Mouse (Mus musculus) heart, adult 2 months (tissue): Measurements from ENCODE around the gene Fndc5. TPM values are rescaled to one million over a fixed set of nuclear protein-coding genes. Genes with fewer than 3 reads are reported as not detected.

ENCODE experiments used
- DNase-seq, 2 experiments: peaks; one replicate each; pipeline ENCODE4 v3.0.0; 2021
- H3K27ac ChIP-seq: fragments of 200-600 bp; 2 replicates; pipeline ENCODE4 v1.8.1; 2022
- H3K27me3 ChIP-seq: fragments of 200-500 bp; 2 replicates; pipeline ENCODE4 v1.6.1; 2012; ENCODE audit warnings: mild to moderate bottlenecking, low read length, inconsistent platforms, mixed read lengths; ENCODE audit not compliant: control insufficient read depth, insufficient read depth
- H3K36me3 ChIP-seq: fragments of 200-500 bp; 2 replicates; pipeline ENCODE4 v1.6.1; 2012; ENCODE audit warnings: low read length, inconsistent platforms; ENCODE audit not compliant: control insufficient read depth, insufficient read depth
- H3K4me1 ChIP-seq: fragments of 200-500 bp; 2 replicates; pipeline ENCODE4 v1.6.1; 2011; ENCODE audit warnings: low read length; ENCODE audit not compliant: control insufficient read depth, insufficient read depth
- H3K4me3 ChIP-seq: fragments of 200-600 bp; 2 replicates; pipeline ENCODE4 v1.8.1; 2022
- H3K79me2 ChIP-seq: fragments of 200-500 bp; replicated peaks from 2 replicates; pipeline ENCODE4 v1.6.1; 2012; ENCODE audit warnings: mild to moderate bottlenecking, inconsistent platforms, low read length, moderate library complexity, mixed read lengths; ENCODE audit not compliant: control insufficient read depth, insufficient read depth
- H3K9ac ChIP-seq: fragments of 200-500 bp; 2 replicates; pipeline ENCODE4 v1.6.1; 2012; ENCODE audit warnings: low read depth, mild to moderate bottlenecking, control low read depth, inconsistent platforms, low read length, mixed read lengths
- CTCF ChIP-seq: fragments of 200-600 bp; IDR thresholded peaks from 2 replicates; pipeline ENCODE4 v1.8.1; 2022; ENCODE audit warnings: antibody characterized with exemption, mild to moderate bottlenecking, moderate library complexity
- EP300 ChIP-seq: fragments of 200-500 bp; IDR thresholded peaks from 2 replicates; pipeline ENCODE4 v1.6.1; 2011; ENCODE audit warnings: low read depth, low read length, control low read depth; ENCODE audit not compliant: insufficient read depth
- POLR2A ChIP-seq: fragments of 200-500 bp; IDR thresholded peaks from 2 replicates; pipeline ENCODE4 v1.6.1; 2011; ENCODE audit warnings: mild to moderate bottlenecking, low read depth, low read length, control low read depth; ENCODE audit not compliant: insufficient read depth
- WGBS: fragments of 180-500 bp; shearing (Covaris S2); methylation state at CpG from one replicate; pipeline ENCODE4 v1.1.7; 2018; 5-methylcytosine and 5-hydroxymethylcytosine counted together
- intact Hi-C: fragments of 180-260 bp; cut with DNase I; formaldehyde crosslinking; loops from one replicate; pipeline ENCODE4 v1.15.1; 2025
- polyA plus RNA-seq: library from polyadenylated mRNA; depleted of rRNA; stranded (reverse); fragments of >200 nt; gene quantifications from 2 replicates; pipeline ENCODE4 v1.2.3, GENCODE M21; 2012
- total RNA-seq, 2 experiments: library from RNA; stranded (reverse); gene quantifications; 2 replicates each; pipeline ENCODE4 v1.2.3; 2021

The Fndc5 gene
- total and polyA plus RNA-seq, 3 experiments = 197 to 388 (median 338) TPM

GRCm38 (mm10) chr4:129105356-129105755 is 31.4 kb upstream of the Fndc5 start, which contains the start of gene Tmem54:
TSS of gene Tmem54 (plus strand) at chr4:129105548.
- 3% methylated on average over 40 of the region's 40 CpGs for WGBS
- H3K79me2 ChIP-seq = no peaks in the 10 kb centered on the region
- H3K4me1 ChIP-seq = no peaks in the 10 kb centered on the region
- H3K9ac ChIP-seq = no peak within 1 kb of the TSS
- TF ChIP-seq POLR2A (no peak), EP300 (no peak)
- intact Hi-C loops = no loop called here
- peaks cover 9% of the 10 kb centered on the region for H3K27me3 ChIP-seq
- H3K27ac ChIP-seq = no peak within 1 kb of the TSS
- DNase-seq = no peak
- H3K36me3 ChIP-seq = no peaks in the 10 kb centered on the region
- H3K4me3 ChIP-seq = no peak within 1 kb of the TSS

GRCm38 (mm10) chr4:129106073-129106472 is 30.7 kb upstream of the Fndc5 start:
- no peak overlapping the region for H3K9ac ChIP-seq
- no peak overlapping the region for H3K27ac ChIP-seq
- DNase-seq = no peak
- intact Hi-C loops = no loop called here
- H3K36me3 ChIP-seq = no peaks in the 10 kb centered on the region
- no peaks in the 10 kb centered on the region for H3K4me1 ChIP-seq
- H3K27me3 ChIP-seq = peaks cover 9% of the 10 kb centered on the region
- H3K4me3 ChIP-seq = no peak overlapping the region
- WGBS = 27% methylated on average over 9 of the region's 9 CpGs
- TF ChIP-seq POLR2A (no peak), CTCF (no peak), EP300 (no peak)
- H3K79me2 ChIP-seq = no peaks in the 10 kb centered on the region

- Histone ChIP-seq H3K79me2 (no peaks in the 10 kb centered on the region), H3K27me3 (peaks cover 11% of the 10 kb centered on the region), H3K36me3 (no peaks in the 10 kb centered on the region), H3K27ac (no peak overlapping the region), H3K9ac (no peak overlapping the region), H3K4me3 (no peak overlapping the region), H3K4me1 (no peaks in the 10 kb centered on the region)
- WGBS = 58% methylated on average over 10 of the region's 10 CpGs
- TF ChIP-seq CTCF (no peak), POLR2A (no peak), EP300 (no peak)
- intact Hi-C loops = no loop called here
- DNase-seq = no peak
Observed at GRCm38 (mm10) chr4:129107348-129107899, 29.4 kb upstream of the Fndc5 start.

- Histone ChIP-seq H3K4me3 (no peak overlapping the region), H3K27me3 (peaks cover 12% of the 10 kb centered on the region), H3K27ac (no peak overlapping the region), H3K9ac (no peak overlapping the region), H3K4me1 (no peaks in the 10 kb centered on the region), H3K36me3 (no peaks in the 10 kb centered on the region), H3K79me2 (no peaks in the 10 kb centered on the region)
- WGBS = 74% methylated on average over 7 of the region's 7 CpGs
- TF ChIP-seq CTCF (no peak), EP300 (no peak), POLR2A (no peak)
- no peak for DNase-seq
- intact Hi-C loops = no loop called here
Observed at GRCm38 (mm10) chr4:129108624-129109023, 28.2 kb upstream of the Fndc5 start.

GRCm38 (mm10) chr4:129110804-129111203 is 26.0 kb upstream of the Fndc5 start:
- Histone ChIP-seq H3K27me3 (peaks cover 6% of the 10 kb centered on the region; the same call in 1 of the 2 replicates), H3K9ac (no peak overlapping the region), H3K36me3 (no peaks in the 10 kb centered on the region), H3K79me2 (no peaks in the 10 kb centered on the region), H3K4me1 (no peaks in the 10 kb centered on the region), H3K27ac (no peak overlapping the region), H3K4me3 (no peak overlapping the region)
- DNase-seq = no peak
- intact Hi-C loops = no loop called here
- no peak for TF ChIP-seq EP300
- no peak for TF ChIP-seq POLR2A
- TF ChIP-seq CTCF = no peak
- 88% methylated on average over 6 of the region's 6 CpGs for WGBS

- no peaks in the 10 kb centered on the region for H3K4me1 ChIP-seq
- H3K27me3 ChIP-seq = peaks cover 3% of the 10 kb centered on the region; the same call in 1 of the 2 replicates
- TF ChIP-seq CTCF (0 out of 2 replicates have a peak, but pooled peaks have one; percentile 9), EP300 (no peak)
- intact Hi-C loops = no loop called here
- no peaks in the 10 kb centered on the region for H3K79me2 ChIP-seq
- no peak for DNase-seq
- H3K27ac ChIP-seq = no peak overlapping the region
- no peak overlapping the region for H3K4me3 ChIP-seq
- 57% methylated on average over 11 of the region's 11 CpGs for WGBS
- H3K9ac ChIP-seq = no peak overlapping the region
- no peaks in the 10 kb centered on the region for H3K36me3 ChIP-seq
Observed at GRCm38 (mm10) chr4:129111350-129111749, 25.4 kb upstream of the Fndc5 start.
